Mouse (Mus musculus): ENCODE results near the gene Necap2. TPM values are rescaled to one million over a fixed set of nuclear protein-coding genes. Genes with fewer than 3 reads are reported as not detected.
A peak's percentile ranks its signal among the peaks of the same experiment; 100 is the strongest.

The Necap2 gene
- total RNA-seq, 4 experiments from 2014 or later: 12.0 to 19.2 (median 13.8) TPM

GRCm38 (mm10) chr4:141033606-141034549 lies 44.3 kb downstream of the Necap2 start:
- peak in 1 of 2 experiments; percentile 57 for DNase-seq (ENCODE audit: low spot score in 2 of 2)

DNA sequence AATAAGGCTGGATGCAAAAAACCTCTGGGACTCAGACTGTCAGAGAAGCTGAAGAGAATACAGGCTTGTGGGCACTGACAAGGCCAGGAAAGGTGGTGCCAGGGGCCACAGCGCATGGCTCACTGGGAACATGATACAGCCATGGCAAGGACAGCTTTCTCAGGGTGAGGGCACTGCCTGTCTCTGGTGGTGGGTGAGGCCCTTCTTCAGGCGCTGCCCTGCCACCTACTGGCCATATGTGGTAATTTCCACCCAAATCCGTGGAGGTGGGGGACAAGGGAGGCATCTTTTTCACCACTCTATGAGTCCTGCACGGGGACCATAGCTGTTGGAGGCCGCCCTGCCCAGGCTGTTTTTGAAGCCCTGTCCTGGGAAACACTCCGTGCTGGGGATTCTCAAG lies 46.4 kb downstream of the Necap2 start:
- DNase-seq (ENCODE audit: low spot score in 2 of 2): peak; percentile 82

GRCm38 (mm10) chr4:141030541-141031206 lies 47.5 kb downstream of the Necap2 start:
- no peak for DNase-seq (ENCODE audit: low spot score in 2 of 2)

DNA sequence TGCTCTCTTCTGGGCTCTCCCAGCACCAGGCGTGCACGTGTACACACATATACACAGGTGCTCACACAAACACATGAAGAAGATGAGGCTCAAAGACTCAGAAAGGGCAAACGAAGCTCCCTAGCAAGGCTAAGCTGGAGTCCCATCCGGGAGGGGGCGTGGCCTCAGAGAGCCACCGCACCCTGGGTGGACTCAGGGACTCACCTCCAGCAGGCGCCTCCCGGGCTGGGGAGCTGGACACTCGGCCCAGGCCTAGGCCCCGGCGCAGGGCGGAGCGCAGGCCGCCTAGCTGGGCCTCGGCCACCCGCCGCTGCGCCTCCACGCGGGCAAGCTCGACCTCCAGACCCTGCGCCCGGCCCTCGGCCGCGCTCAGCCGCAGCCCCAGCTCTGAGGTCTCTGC lies 53.2 kb downstream of the Necap2 start:
- DNase-seq (ENCODE audit: low spot score in 2 of 2): no peak

DNA sequence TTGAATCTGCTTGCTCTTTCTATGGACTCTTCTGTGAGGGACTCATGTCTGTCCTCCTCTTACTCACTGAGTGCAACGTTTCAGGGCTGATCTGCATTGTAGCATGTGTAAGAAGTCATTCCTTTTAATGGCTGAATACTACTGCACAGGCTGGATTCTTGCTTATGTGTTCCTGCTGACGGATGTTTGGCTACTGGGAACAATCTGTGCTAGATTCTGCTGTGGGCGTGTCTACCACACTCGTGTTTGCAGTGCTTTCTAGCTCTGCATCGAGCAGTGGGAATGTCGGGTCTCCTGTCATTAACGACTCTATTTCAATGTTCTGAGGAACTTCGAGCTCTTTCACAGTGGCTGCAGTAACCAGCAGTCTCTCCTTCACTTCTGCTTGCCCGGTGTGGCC lies 54.1 kb downstream of the Necap2 start:
- DNase-seq (ENCODE audit: low spot score in 2 of 2): no peak

GRCm38 (mm10) chr4:141021614-141021929 lies 56.6 kb downstream of the Necap2 start:
- no peak for DNase-seq (ENCODE audit: low spot score in 2 of 2)

GRCm38 (mm10) chr4:141020811-141021613 lies 57.1 kb downstream of the Necap2 start:
- no peak for DNase-seq (ENCODE audit: low spot score in 2 of 2)

GRCm38 (mm10) chr4:141020220-141020619 lies 57.9 kb downstream of the Necap2 start:
- DNase-seq (ENCODE audit: low spot score in 2 of 2): no peak

DNA sequence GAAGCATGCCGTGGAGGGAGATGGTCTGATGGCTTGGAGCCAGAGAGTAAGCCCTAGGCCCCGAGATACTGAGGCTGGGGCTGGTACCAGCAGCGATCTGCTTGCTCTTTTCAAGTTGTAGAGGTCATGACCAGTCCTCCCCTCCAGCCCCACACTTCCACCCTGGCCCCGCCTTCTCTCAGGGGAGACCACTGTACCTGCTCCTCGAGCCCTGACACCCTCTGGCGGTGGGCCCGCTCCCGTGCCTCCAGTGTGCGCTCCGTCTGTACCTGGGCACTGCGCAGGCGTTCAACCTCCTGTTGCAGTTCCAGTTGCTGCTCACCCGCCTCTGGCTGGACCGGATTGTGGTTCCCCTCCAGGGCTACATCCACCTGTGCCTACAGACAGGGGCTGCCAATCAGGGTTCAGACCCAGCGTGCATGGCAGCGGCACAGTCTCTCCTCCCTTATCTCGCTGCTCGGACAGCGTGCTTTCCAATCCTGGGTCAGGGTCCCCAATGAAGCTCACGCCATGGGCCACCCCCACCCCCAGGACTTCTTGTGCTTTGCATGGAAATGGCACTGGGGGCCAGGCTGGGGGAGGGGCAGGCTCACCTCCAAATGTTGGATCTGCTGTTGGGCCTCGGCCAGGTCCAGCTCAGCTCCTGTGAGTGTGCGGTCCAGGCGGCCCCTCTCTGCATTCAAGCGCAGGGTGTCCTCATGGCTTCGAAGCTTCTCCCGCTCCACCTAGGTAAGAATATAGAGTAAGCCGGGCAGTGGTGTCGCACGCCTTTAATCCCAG lies 60.3 kb downstream of the Necap2 start:
- no peak for DNase-seq (ENCODE audit: low spot score in 2 of 2)

Other genes with a start within 250 kb of the Necap2 start
- gene Padi1, start 232.6 kb downstream of the Necap2 start, total RNA-seq (2022): under 1 TPM in 1 of 4 experiments, not detected in 3; 0.07 TPM
- 100 to 1,000 TPM in 2 of 4 experiments, 10 to 100 TPM in 2; 91.7 to 147 (median 109) TPM for gene Padi2, start 172.0 kb downstream of the Necap2 start, total RNA-seq (2022)
- 100 to 1,000 TPM; 520 to 588 (median 538) TPM for gene Sdhb, start 117.2 kb downstream of the Necap2 start, total RNA-seq (2022)
- 10 to 100 TPM; 17.2 to 22.5 (median 18.4) TPM for gene Atp13a2, start 91.5 kb downstream of the Necap2 start, total RNA-seq (2022)
- 1 to 10 TPM in 2 of 4 experiments, under 1 TPM in 2; 0.48 to 2.2 (median 1.3) TPM for gene Mfap2, start 67.9 kb downstream of the Necap2 start, total RNA-seq (2022)
- 1 to 10 TPM; 1.2 to 2.2 (median 1.9) TPM for gene Crocc, start 17.8 kb downstream of the Necap2 start, total RNA-seq (2022)
- not detected for gene Spata21, start 10.0 kb upstream of the Necap2 start, total RNA-seq (2022)
- gene Szrd1, start 61.4 kb upstream of the Necap2 start, total RNA-seq (2022): 100 to 1,000 TPM; 137 to 140 (median 139) TPM
- gene Fbxo42, start 69.6 kb upstream of the Necap2 start, total RNA-seq (2022): 10 to 100 TPM in 3 of 4 experiments, 1 to 10 TPM in 1; 9.3 to 11.2 (median 10.7) TPM
- gene Rsg1, start 135.6 kb upstream of the Necap2 start, total RNA-seq (2022): 1 to 10 TPM in 1 of 4 experiments, not detected in 3; 1.4 TPM
- gene Arhgef19, start 161.1 kb upstream of the Necap2 start, total RNA-seq (2022): 1 to 10 TPM in 1 of 4 experiments, under 1 TPM in 3; 0.10 to 1.1 (median 0.22) TPM
- 1 to 10 TPM in 3 of 4 experiments, under 1 TPM in 1; 0.85 to 2.0 (median 1.8) TPM for gene Epha2, start 222.9 kb upstream of the Necap2 start, total RNA-seq (2022)

Measured in gastrocnemius, adult 8-10 months (tissue).